Mouse (Mus musculus) granulocyte monocyte progenitor cell, adult 5-6 weeks (primary cell): ENCODE data around the gene H2-Eb2. TPM values are rescaled to one million over a fixed set of nuclear protein-coding genes. Genes with fewer than 3 reads are reported as not detected.

Source experiments
- ATAC-seq: replicated peaks from 2 replicates; pipeline ENCODE4 v1.8.0; 2016; ENCODE audit warnings: mild to moderate bottlenecking, moderate TSS enrichment, inconsistent platforms; ENCODE audit not compliant: poor library complexity, severe bottlenecking
- total RNA-seq, 2 experiments: library from RNA; stranded (forward) in 1 of 2; stranded (reverse) in 1 of 2; fragments of 200-712, 200-1000 nt in 1 of 2; fragments of >200 nt in 1 of 2; fragmentation: Nextera tagmentation in 1 of 2; gene quantifications; 2 replicates each; pipeline ENCODE4 v1.2.3; 2014 to 2017

H2-Eb2 gene
- total RNA-seq, 2 experiments from 2014 or later = not detected

DNA sequence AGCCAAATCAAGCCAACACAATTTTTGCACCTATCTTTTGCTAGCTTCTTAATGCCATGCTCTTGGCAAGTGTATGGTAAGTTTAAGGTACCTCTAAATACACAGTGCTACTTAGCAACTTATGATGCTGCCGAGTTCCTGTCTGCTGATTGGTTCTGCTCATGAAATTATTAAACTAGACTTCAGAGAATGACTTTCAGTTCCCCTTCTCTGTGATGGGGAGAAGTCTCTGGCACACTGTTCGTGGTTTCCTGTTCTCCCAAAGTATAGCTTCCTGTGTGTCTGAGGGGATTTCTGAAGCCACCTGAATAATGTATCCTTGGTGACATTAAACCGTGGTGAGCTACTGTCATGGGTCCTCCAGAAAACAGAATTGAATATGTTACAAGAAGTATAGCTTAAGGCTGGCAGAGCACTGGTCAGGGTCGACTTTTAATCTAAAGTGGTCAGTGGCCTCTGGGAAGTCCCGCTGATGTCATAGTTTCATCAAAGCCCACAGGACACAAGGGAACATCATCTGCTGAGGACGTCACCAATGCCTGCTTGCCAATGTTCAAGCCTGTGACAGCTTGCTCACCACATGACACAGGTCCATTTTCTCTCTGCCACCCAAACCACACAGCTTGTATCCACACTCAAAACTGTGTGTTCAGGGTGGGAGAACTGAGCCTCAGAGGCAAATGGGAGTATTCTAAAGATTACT, 22.3 kb downstream of the H2-Eb2 start:
- peak; percentile 81 for ATAC-seq

DNA sequence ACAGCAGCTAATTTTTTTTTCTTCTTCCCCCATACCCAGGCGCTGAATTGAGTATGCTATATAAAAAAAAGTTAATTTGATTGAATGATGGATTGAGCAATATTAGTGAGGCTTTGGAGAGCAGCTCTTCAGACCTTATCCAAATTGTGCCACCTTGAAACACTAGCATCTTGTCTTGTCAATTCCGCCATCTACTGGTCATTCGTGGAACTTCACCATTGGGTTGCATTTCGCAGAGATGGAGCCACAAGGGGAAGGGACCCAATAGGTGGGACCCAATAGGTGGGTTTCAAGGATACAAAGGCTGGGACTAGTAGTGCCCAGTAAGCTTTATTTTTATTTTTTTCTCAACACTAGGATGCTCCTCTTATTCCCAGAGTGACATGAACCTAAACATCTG, 24.0 kb downstream of the H2-Eb2 start:
- peak; percentile 49 for ATAC-seq

DNA sequence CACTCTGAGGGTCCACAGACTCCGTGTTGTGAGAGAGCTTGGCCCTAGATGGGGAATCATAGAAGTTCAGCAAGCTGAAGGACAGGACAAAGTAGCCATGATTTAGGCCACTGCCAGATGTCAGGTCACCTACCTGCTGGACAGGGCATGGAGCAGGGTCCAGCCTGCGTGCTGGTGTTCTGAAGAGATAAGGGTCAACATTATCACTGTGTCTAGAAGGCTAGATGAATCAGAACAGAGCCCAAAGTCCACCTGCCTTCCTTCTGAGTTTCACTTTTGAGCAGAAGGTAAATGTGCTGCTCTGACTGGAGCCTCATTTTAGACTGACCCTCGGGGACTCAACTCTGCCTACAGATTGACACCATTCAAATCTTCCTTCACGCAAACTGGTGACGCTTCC, 29.1 kb downstream of the H2-Eb2 start, which contains the start of gene Btnl2:
Gene Btnl2, plus strand, starts transcription at position 284 of the 400 bp plus-strand sequence.
- ATAC-seq = no peak

DNA sequence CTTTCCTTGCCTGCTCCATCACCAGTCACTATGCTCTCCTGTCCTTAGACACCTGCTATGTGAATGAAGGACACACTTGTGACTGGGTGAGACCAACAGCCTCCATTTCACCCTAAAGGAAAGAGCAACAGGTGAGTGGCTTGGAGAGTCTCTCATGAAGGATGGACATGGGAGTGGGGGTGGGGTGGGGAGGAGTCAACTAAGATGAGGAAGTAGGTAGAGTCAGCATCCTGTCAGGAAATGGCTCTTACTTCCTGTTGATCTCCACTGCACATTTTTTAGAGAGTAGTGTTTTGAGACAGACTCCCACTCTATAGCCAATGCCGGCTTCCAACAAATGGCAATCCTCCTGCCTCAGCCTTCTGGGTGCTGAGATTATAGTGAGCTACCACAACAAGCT, 29.5 kb downstream of the H2-Eb2 start:
- peak; percentile 56 for ATAC-seq

DNA sequence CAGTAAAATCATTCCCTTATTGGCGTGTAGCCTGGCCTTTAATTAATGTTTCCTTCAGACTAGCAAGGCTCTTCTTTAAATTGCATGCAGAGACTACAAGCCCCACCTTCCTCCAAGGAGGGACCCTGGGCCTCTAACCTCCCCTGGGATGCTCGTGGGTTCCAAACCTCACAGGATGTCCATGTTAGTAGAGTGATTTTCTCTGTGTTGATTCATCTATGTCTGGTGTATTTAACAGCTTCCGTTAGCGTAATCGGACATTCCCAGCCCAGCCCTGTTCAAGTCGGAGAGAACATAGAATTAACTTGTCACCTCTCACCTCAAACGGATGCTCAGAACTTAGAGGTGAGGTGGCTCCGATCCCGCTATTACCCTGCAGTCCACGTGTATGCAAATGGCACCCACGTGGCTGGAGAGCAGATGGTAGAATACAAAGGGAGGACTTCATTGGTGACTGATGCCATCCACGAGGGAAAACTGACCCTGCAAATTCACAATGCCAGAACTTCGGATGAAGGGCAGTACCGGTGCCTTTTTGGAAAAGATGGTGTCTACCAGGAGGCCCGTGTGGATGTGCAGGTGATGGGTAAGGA, 37.6 kb downstream of the H2-Eb2 start:
- no peak for ATAC-seq

DNA sequence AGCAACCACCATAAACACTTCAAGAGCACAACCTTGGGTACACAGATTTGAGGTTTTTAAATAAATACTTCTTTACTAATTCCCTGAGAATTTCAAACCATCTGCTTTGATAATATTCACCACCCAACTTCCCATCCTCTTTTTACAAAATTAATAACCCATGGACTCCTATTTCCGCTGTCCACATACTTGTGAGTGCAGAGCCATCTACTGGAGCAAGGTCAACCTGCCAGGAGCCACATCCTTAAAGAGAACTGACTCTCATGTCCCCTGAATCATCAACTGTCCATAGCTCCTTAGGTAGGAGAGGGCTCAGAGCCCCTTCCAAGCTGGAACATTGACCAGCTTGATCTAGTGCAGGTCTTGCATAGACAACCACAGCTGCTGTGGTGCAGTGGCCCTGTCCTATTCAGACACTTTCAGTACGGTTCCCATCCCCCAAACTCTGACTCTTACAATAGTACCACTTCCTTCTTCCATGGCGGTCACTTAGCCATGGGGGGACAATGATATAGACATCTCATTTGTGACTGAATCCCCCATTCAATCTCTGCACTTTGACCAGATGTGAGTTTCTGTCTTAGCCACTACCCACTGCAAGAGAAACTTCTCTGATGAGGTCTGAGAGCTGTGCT, 38.3 kb downstream of the H2-Eb2 start:
- peak; percentile 73 for ATAC-seq

DNA sequence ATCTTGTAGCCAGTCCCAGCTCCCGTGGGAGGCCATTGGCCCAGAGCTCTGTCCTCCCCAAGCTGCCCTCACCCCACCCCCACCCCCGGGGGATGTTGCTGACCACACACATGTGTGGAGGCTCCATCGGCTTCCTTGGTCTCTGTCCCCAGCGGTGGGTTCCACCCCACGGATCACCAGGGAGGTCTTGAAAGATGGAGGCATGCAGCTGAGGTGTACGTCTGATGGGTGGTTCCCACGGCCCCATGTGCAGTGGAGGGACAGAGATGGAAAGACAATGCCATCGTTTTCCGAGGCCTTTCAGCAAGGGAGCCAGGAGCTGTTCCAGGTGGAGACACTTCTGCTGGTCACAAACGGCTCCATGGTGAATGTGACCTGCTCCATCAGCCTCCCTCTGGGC, 39.6 kb downstream of the H2-Eb2 start:
- ATAC-seq = no peak

DNA sequence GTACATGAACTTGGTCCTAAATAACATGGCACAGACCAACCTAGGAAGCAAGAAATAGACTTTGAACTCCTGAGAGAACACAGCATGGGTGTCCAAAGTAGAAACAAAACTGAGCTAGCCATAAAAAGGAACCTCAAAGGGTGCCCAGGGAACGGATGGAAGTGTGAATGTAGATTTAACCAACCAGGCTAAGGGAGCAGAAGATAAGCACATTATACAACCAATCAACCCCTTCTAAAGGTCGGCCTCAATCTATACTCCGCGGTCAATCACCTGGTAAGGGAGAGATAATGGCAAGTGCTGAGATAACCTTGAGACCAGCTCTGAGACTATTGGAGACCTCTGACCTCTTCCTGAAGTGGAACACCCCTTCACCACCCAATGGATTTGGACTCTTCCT, 45.1 kb downstream of the H2-Eb2 start:
- ATAC-seq = no peak

DNA sequence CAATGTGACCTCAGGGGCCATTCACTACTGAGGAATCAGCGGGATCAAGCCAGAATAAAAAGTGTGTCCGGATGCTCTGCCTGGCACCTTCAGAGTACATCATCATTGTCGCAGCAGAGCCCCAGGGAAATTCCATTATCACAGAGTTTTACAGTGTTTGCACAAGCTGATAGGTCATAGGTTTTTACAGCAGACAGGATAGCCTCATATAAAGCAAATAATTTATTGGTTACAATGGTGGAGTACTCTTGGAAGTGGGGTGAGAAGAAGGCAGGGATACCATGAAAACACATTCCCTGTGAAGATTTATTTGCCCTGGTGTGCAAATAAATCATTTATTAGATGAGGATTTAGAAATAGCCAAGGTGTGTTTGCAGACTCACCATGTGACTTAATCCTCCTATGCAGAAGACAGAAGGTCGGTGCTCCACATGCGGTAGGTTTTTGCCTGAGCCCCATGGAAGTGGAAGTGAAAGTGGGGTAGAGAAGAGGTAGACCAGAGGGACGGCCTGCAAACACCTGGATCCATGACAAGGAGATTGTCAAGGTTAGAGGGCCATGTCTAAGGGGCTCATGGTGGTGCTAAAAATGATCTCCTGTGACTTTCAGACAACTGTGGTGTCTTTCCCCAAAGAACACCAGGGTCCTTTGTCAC, 47.7 kb downstream of the H2-Eb2 start:
- ATAC-seq = no peak

DNA sequence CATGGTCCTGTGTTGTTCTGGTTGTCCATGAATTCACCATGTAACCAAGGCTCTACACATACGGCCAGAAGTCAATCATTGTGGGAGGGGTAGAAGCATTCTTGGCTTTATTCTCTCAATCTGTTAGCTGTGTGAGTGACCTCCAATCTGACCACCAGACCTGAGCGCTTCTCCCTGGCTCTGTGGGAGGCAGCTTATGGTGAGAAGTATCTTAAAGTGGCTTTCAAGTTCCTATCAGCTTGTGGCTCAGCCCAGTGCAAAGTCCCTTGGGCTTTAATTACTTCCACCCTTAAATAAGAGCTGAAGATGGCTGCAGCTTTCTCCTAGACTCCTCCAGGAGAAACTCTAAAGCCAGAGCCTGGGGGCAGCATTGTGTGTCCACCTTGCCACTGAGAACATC, 51.4 kb downstream of the H2-Eb2 start, which contains the start of gene Btnl1:
Gene Btnl1, plus strand, starts transcription at position 286 of the 400 bp plus-strand sequence.
- ATAC-seq = no peak

DNA sequence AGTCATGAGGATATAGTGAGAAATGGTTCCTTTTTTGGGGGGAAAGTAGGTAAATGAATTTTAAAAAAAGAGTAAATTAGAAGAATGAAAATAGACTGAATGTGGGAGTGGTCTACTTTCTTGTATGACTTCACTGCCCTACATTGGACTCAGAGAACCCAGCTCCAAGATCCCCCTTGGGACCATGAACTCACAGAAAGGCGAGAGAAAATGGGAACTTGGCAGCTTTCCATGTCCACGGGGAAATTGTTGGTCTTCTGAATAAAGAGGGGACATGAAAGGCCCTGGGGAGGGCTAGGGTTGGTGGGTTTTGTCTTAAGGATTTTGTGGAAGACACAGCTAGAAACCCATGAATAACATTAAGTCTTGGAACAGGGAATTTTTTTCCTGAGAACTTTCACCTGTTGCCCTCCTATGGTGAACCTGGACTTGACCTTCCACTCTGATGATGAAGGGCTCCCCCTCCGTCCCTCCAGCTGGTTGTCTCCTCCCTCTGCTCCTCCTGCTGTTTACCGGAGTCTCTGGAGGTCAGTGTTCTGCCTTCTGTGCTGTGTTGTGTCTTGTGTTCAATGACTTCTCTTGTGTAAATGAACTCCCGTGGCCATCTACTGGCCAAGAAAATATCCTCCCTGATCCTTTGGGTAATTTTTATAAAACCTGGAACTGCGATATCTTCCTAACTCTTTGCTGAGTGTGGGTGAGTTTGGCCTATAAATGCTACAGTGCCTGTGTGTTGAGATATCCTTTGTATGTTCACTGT, 52.2 kb downstream of the H2-Eb2 start:
- no peak; the same call in 1 of the 2 replicates for ATAC-seq

DNA sequence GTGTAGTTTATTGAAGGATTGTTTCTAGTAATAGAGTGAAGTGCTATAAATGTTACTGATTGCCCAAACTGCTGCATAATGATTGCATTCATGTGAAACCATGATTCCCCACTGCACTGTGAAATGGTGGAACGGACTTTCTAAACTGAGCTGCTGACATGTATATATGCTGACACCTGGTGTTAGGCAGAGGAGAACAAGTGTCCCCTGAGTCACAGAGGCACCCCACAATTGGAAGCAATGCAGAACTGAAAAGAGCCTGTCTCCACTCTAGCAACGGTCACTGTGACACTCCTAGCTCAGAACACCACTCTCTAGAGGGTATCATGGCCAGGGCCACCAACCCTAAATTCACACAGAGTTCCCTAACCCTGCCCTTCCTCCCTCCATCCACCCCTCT, 53.3 kb downstream of the H2-Eb2 start:
- no peak for ATAC-seq

DNA sequence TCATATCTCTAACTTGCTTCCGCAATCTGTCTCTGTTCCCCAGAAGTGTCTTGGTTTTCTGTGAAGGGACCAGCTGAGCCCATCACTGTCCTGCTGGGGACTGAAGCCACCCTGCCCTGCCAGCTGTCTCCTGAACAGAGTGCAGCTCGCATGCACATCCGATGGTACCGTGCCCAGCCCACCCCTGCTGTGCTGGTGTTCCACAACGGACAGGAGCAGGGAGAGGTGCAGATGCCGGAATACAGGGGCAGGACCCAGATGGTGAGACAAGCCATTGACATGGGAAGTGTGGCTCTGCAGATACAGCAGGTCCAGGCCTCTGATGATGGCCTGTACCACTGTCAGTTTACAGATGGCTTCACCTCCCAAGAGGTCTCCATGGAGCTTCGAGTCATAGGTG, 54.0 kb downstream of the H2-Eb2 start:
- no peak for ATAC-seq

DNA sequence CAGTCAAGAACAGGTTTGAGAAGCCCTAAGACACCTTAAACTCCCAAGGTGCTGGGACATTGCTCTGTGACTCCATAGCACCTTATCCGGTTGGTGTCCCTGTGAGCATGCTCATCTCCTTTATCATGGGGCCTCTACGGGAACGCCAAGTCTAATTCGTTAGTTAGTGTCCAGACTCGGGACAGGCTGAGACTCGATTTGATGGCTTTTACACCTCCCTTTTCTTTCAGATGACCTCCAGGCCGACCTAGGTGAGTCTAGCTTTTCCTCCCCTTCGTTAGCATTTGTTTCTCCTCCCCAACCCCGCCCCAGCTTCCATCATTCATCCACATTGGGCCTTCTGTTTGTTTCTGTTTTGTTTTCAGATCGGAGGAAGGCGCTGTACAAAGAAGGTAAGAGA, 56.4 kb downstream of the H2-Eb2 start:
- no peak for ATAC-seq

DNA sequence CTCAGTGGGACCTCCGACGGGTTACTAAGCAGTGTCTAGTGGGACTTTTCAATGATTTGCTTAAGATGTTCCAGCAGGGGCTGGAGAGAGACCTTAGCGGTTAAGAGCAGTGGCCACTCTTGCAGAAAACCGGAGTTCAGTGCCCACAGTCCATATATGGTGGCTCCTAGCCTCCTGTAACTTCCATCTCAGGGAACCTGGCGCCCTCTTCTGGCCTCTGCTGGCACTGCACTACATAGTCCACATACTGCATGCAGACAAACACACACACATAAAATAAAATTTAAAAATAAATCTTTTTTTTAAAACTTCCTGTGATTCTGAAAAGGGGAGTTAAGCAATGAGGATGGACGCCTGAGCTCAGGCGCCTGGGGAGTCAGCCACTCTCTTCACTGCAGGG, 57.7 kb downstream of the H2-Eb2 start:
- peak; percentile 47; the same call in 1 of the 2 replicates for ATAC-seq

DNA sequence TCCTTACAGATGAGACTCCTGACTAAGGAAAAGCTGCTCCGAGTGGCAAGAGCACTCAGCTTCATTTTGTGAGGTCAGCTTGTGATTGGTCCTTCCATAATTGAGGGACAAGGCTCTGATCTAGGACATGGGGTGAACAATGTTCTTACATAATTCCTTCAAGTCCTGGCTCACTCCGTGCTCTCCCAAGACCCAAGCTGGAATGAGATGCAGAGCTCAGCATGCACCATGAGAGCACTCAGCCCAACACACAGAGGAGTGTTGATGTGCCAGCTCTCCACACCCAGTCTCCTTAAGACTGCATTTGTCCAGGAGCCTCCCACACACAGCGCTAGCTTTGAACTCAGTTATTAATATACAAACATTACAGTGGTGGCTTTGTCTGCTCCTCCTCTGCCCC, 59.2 kb downstream of the H2-Eb2 start:
- no peak for ATAC-seq

DNA sequence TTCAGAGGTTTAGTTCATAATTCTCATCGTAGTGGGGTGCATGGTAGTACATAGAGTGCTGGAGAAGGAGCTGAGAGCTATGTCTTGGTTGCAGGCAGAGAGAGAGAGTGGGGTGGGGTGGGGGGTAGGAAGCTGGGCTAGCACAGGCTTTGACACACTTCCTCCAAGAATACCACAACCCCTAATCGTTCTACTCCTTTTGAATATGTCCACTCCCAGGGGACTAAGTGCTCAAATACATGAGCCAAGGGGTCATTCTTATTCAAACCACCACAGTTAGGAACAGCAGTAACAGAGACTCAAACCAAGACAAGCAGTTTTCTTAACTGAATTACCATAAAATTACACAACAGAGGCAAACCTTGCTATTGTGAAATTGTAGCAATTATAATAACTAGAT, 61.2 kb downstream of the H2-Eb2 start:
- ATAC-seq = peak; percentile 42

DNA sequence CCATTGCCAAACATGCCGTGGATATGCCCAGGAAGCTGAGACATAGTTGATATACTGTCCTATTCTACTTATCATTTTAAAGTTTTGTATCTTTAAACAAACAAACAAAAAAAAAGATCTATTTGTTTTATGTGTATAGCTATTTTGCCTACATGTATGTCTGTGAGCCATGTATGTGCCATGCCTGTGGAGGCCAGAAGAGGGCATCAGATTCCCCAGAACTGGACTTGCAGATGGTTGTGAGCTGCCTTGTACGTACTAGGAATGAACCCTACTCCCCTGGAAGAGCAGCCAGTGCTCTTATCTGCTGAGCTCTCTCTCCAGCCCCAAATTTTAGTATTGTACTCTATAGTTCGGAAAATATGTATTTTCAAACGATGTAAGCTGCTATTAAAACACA, 63.0 kb downstream of the H2-Eb2 start:
- peak; percentile 44; the same call in 1 of the 2 replicates for ATAC-seq
